Mouse (Mus musculus): ENCODE measurements at regions not wholly inside any gene's neighbourhood (a gene's known extent, or its start where the extent isn't known, plus 50 kb on each side); places are given as distances from the start of the nearest gene placed in this dataset.

DNA sequence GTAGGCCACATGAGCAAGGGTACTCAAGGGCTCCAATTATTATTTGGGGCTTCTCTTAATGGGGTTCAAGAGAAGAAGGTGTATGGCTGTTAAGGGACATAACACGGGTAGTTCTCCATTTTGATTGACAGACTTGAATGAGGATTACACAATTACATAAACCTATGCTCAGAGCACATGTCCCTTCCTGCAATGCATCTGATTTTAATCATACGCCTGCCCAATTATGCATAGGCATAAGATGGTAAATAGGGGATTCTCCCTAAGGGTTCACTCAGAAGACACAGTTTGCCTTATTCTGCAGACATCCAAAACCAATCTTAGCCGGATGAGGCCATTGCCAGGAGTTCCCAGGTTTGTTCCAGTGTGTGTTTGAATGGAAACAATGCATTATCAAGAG lies 97.9 kb upstream of the Zmiz1 start:
- no peak overlapping the region for H3K4me3 ChIP-seq (replicated peaks; ENCODE audit: low read length)
- H3K9me3 ChIP-seq (ENCODE audit: low read length): peaks cover 22% of the 10 kb centered on the region
- peaks cover 54% of the 10 kb centered on the region for H3K4me1 ChIP-seq (replicated peaks; ENCODE audit: low read depth, low read length)
- TF ChIP-seq POU5F1 (IDR thresholded peaks at IDR 0.05; ENCODE audit: borderline replicate concordance, low read length) (no peak), CTCF (conservative IDR thresholded peaks at IDR 0.05; ENCODE audit: low read length) (no peak), NANOG (IDR thresholded peaks at IDR 0.05; ENCODE audit: borderline replicate concordance, low read length) (no peak)
- no peaks in the 10 kb centered on the region for H3K36me3 ChIP-seq (ENCODE audit: insufficient read depth, low read length)
- H3K27me3 ChIP-seq (ENCODE audit: insufficient read depth, low read length): peaks cover 20% of the 10 kb centered on the region

DNA sequence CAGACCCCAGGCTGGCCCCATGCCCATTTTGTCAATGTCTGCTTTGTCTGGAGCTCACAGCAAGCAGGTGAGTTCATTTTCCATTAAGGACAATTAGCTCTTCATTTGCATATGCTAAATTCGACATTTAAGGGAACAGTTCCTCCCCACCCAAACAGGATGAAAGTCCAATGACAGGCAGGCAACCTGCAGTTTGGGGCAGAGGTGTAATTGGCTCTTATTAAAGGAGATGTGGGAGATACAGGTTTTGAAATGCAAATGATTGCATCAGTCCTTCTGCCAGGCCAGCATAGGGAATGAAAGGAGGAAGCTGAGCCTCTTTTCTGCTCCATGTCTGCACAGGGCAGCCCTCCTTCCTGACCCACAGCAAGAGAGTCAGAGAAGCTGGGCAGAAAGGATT lies 96.2 kb upstream of the Zmiz1 start:
- TF ChIP-seq NANOG (IDR thresholded peaks at IDR 0.05; ENCODE audit: borderline replicate concordance, low read length) (no peak), CTCF (conservative IDR thresholded peaks at IDR 0.05; ENCODE audit: low read length) (no peak), POU5F1 (IDR thresholded peaks at IDR 0.05; ENCODE audit: borderline replicate concordance, low read length) (no peak; the same call in 1 of the 2 replicates)
- H3K27me3 ChIP-seq (ENCODE audit: insufficient read depth, low read length): peaks cover 15% of the 10 kb centered on the region
- H3K4me3 ChIP-seq (replicated peaks; ENCODE audit: low read length): no peak overlapping the region
- peaks cover 17% of the 10 kb centered on the region for H3K9me3 ChIP-seq (ENCODE audit: low read length)
- no peaks in the 10 kb centered on the region for H3K36me3 ChIP-seq (ENCODE audit: insufficient read depth, low read length)
- H3K4me1 ChIP-seq (replicated peaks; ENCODE audit: low read depth, low read length): peaks cover 54% of the 10 kb centered on the region

DNA sequence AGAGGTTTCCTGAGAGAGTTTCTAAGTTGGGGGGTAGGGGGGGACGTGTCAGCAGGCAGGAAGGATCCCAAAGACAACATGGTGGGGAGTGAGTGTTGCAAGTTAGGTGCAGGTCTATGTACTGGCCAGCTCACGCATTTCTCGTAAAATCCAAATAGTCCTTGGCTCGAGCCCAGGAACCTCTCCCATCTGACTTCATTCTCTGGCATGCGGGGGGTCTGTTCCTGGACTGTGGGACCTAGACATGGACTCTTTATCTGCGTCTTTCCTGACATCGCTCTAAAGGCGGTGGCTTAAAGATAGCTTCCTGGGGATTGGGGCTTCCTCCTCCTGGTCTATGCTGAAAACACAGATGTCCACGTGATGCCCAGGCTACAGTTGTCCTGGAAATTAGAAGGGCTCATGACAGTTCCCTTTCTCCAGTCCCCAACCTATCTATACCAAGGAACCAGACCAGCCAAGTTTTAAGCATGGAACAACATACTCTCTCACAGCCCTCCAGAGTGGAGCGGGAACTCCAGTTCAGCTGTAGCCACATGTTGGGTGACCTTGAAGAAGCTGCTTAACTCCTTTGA lies 93.7 kb upstream of the Zmiz1 start:
- H3K4me3 ChIP-seq (replicated peaks; ENCODE audit: low read length): no peak overlapping the region
- H3K9me3 ChIP-seq (ENCODE audit: low read length): no peaks in the 10 kb centered on the region
- no peaks in the 10 kb centered on the region for H3K36me3 ChIP-seq (ENCODE audit: insufficient read depth, low read length)
- no peak for TF ChIP-seq NANOG (IDR thresholded peaks at IDR 0.05; ENCODE audit: borderline replicate concordance, low read length)
- TF ChIP-seq CTCF (conservative IDR thresholded peaks at IDR 0.05; ENCODE audit: low read length): no peak
- no peak for TF ChIP-seq POU5F1 (IDR thresholded peaks at IDR 0.05; ENCODE audit: borderline replicate concordance, low read length)
- H3K4me1 ChIP-seq (replicated peaks; ENCODE audit: low read depth, low read length): peaks cover 46% of the 10 kb centered on the region
- peaks cover 17% of the 10 kb centered on the region for H3K27me3 ChIP-seq (ENCODE audit: insufficient read depth, low read length)

DNA sequence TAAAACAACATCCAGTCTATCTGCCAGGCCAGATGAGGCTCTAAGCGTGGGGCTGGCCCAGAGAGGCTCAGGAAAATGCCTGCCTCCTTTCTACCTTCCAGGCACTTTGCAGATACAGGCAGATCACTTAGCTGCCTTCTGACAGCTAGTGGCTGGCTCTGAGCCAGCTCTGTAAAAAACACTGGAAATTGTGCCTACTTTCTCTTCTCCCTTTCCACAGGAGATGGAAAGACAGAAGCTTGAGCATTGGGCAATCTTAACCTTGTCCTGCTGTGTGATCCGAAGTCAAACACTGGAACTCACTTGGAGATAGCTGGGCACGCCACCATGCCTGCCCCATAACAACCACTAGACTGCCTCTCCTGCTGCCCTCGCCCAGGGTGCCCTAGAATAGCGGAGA lies 93.0 kb upstream of the Zmiz1 start:
- peaks cover 40% of the 10 kb centered on the region for H3K4me1 ChIP-seq (replicated peaks; ENCODE audit: low read depth, low read length)
- H3K4me3 ChIP-seq (replicated peaks; ENCODE audit: low read length): no peak overlapping the region
- H3K36me3 ChIP-seq (ENCODE audit: insufficient read depth, low read length): no peaks in the 10 kb centered on the region
- no peaks in the 10 kb centered on the region for H3K9me3 ChIP-seq (ENCODE audit: low read length)
- peaks cover 19% of the 10 kb centered on the region for H3K27me3 ChIP-seq (ENCODE audit: insufficient read depth, low read length)
- TF ChIP-seq CTCF (conservative IDR thresholded peaks at IDR 0.05; ENCODE audit: low read length): no peak
- TF ChIP-seq POU5F1 (IDR thresholded peaks at IDR 0.05; ENCODE audit: borderline replicate concordance, low read length): no peak
- TF ChIP-seq NANOG (IDR thresholded peaks at IDR 0.05; ENCODE audit: borderline replicate concordance, low read length): no peak

DNA sequence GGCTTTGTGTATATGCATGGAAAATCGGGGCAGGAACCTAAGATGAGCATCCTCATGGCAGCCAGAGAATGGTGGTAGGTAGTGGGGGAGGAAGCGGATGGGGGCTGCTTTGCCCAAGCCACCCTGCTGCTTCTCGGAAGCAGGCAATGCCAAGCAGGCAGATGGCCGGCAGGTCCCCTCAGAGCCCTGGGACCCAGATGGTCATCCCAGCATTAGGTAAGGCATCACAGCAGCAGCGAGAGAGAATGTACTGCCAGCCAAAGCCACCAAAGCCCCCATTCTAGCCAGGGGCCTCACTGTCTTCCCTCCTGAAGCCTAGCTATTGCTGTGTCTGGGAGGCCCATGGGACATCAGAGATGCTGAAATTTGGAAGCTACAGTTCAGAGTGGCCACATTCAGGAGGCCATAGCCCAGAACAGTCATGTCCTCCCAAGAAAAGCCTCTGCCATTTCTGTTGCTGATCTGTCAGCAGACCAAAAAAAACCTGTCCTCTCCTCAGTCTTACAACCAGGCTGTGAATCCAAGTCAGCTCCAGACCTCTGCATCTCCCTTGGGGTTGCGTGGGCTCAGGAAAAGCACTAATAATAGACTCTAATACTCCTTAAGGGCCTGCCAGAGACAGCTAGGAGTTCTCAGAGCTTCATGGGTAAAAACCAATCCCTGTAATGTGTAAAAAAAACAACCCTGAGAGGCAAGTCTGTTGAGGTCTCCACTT lies 88.5 kb upstream of the Zmiz1 start:
- H3K27me3 ChIP-seq (ENCODE audit: insufficient read depth, low read length): peaks cover 18% of the 10 kb centered on the region
- H3K4me3 ChIP-seq (replicated peaks; ENCODE audit: low read length): no peak overlapping the region
- no peaks in the 10 kb centered on the region for H3K36me3 ChIP-seq (ENCODE audit: insufficient read depth, low read length)
- no peak for TF ChIP-seq CTCF (conservative IDR thresholded peaks at IDR 0.05; ENCODE audit: low read length)
- no peak for TF ChIP-seq NANOG (IDR thresholded peaks at IDR 0.05; ENCODE audit: borderline replicate concordance, low read length)
- no peak for TF ChIP-seq POU5F1 (IDR thresholded peaks at IDR 0.05; ENCODE audit: borderline replicate concordance, low read length)
- H3K4me1 ChIP-seq (replicated peaks; ENCODE audit: low read depth, low read length): peaks cover 11% of the 10 kb centered on the region
- H3K9me3 ChIP-seq (ENCODE audit: low read length): no peaks in the 10 kb centered on the region

DNA sequence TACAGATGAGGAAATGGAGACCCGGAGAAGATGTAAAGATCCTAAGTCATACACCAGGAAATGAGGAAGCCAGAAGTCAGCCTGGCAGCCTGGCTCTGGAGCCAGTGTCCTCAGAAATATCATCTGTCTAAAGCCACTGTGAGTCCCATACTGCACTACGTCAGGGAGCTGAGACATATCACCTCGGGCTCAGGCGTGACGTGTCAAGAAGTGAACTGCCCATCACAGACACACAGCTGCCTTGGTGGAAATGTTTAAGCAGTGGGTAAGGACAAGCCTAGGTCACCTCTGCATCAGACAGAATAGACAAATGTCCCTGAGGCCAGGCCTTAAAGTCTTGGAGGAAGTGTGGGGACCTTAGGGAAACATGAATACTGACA lies 88.0 kb upstream of the Zmiz1 start:
- Histone ChIP-seq H3K4me3 (replicated peaks; ENCODE audit: low read length) (no peak overlapping the region), H3K9me3 (ENCODE audit: low read length) (no peaks in the 10 kb centered on the region), H3K36me3 (ENCODE audit: insufficient read depth, low read length) (no peaks in the 10 kb centered on the region), H3K4me1 (replicated peaks; ENCODE audit: low read depth, low read length) (peaks cover 15% of the 10 kb centered on the region; the same call in 1 of the 2 replicates), H3K27me3 (ENCODE audit: insufficient read depth, low read length) (peaks cover 22% of the 10 kb centered on the region)
- TF ChIP-seq NANOG (IDR thresholded peaks at IDR 0.05; ENCODE audit: borderline replicate concordance, low read length) (no peak), POU5F1 (IDR thresholded peaks at IDR 0.05; ENCODE audit: borderline replicate concordance, low read length) (no peak), CTCF (conservative IDR thresholded peaks at IDR 0.05; ENCODE audit: low read length) (no peak)

DNA sequence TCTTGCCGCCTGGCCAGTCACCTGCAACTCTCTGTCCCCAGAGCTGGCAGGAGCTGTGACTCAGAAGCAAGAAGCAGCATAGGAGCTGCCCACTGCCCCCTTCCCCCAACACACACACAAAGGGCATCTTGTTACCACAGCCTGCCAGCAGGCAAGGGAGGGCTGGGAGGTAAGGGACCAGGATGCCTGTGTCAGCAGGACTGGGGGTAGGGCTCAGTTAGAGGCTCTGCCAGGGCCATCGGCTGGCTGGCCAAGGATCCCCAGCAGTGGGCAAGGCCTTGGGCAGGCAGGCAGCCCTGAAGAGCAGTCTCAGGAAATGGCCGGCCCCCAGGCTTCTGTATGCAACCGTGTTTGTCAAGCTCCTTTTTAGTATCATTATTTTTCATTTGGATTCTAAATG lies 87.3 kb upstream of the Zmiz1 start:
- no peaks in the 10 kb centered on the region for H3K9me3 ChIP-seq (ENCODE audit: low read length)

DNA sequence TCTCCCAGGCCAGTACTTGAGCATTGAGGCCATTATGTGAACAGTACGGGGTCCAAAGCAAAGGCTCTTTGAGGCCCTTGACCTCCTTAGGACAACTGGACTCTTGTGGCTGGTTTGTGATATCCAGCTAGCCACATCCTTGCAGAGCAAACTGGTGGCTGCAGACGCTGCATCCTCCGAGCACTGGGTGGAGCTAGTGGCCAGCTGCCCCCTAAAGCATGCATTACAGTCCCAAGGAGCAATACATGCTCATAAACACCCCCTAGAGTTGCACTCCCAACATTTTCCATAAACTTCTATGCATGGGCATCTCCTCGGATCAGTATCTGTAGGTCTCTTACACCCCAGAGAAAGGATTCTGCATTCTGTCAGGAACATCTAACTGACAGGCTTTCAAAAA lies 86.4 kb upstream of the Zmiz1 start:
- no peaks in the 10 kb centered on the region for H3K9me3 ChIP-seq (ENCODE audit: low read length)
- peaks cover 29% of the 10 kb centered on the region for H3K4me1 ChIP-seq (replicated peaks; ENCODE audit: low read depth, low read length)
- peaks cover 32% of the 10 kb centered on the region for H3K27me3 ChIP-seq (ENCODE audit: insufficient read depth, low read length)
- H3K36me3 ChIP-seq (ENCODE audit: insufficient read depth, low read length): no peaks in the 10 kb centered on the region
- TF ChIP-seq POU5F1 (IDR thresholded peaks at IDR 0.05; ENCODE audit: borderline replicate concordance, low read length) (no peak), CTCF (conservative IDR thresholded peaks at IDR 0.05; ENCODE audit: low read length) (no peak), NANOG (IDR thresholded peaks at IDR 0.05; ENCODE audit: borderline replicate concordance, low read length) (no peak)
- H3K4me3 ChIP-seq (replicated peaks; ENCODE audit: low read length): no peak overlapping the region

More for the DNA sequence above, 87.3 kb upstream of the Zmiz1 start:
- Histone ChIP-seq H3K27me3 (ENCODE audit: insufficient read depth, low read length) (peaks cover 27% of the 10 kb centered on the region), H3K4me1 (replicated peaks; ENCODE audit: low read depth, low read length) (peaks cover 21% of the 10 kb centered on the region), H3K4me3 (replicated peaks; ENCODE audit: low read length) (no peak overlapping the region), H3K36me3 (ENCODE audit: insufficient read depth, low read length) (no peaks in the 10 kb centered on the region)
- TF ChIP-seq CTCF (conservative IDR thresholded peaks at IDR 0.05; ENCODE audit: low read length) (no peak), NANOG (IDR thresholded peaks at IDR 0.05; ENCODE audit: borderline replicate concordance, low read length) (no peak), POU5F1 (IDR thresholded peaks at IDR 0.05; ENCODE audit: borderline replicate concordance, low read length) (no peak)
